Comparison of ENCODE assay signal across 8 mouse cellular contexts in genomic region chr12:79988401-79989358, GRCm38 (mm10).
DNase-seq lines count a peak whose midpoint lies in the region; ATAC-seq lines count a peak whose summit lies in the region.

No protein-coding gene starts in this region.

- H3K9ac ChIP-seq in kidney, embryonic 16.5 days (replicated peaks; ENCODE audit: low read length) = no peak overlapping the region
- no peak overlapping the region for H3K9ac ChIP-seq in forebrain, embryonic 15.5 days (replicated peaks)
- H3K9ac ChIP-seq in liver, embryonic 16.5 days (ENCODE audit: low read depth, low read length) = peak overlapping the region; percentile 39

- no peaks in the 10 kb centered on the region for H3K9me3 ChIP-seq in kidney, embryonic 16.5 days (ENCODE audit: low read length)
- H3K9me3 ChIP-seq in forebrain, embryonic 15.5 days = no peaks in the 10 kb centered on the region
- H3K9me3 ChIP-seq in liver, embryonic 16.5 days (replicated peaks; ENCODE audit: control insufficient read depth, low read length) = no peaks in the 10 kb centered on the region

- no peaks in the 10 kb centered on the region for H3K36me3 ChIP-seq in kidney, embryonic 16.5 days (ENCODE audit: insufficient read depth, low read length)
- no peaks in the 10 kb centered on the region for H3K36me3 ChIP-seq in forebrain, embryonic 15.5 days
- no peaks in the 10 kb centered on the region for H3K36me3 ChIP-seq in liver, embryonic 16.5 days (ENCODE audit: control insufficient read depth, insufficient read depth)

- no peak overlapping the region for H3K4me3 ChIP-seq in kidney, embryonic 16.5 days (ENCODE audit: low read length)
- no peak overlapping the region for H3K4me3 ChIP-seq in forebrain, embryonic 15.5 days
- no peak overlapping the region for H3K4me3 ChIP-seq in liver, embryonic 16.5 days (ENCODE audit: low read depth, low read length)

- WGBS in kidney, embryonic 16.5 days = 78% methylated on average over 11 of the region's 11 CpGs
- 67% methylated on average over 11 of the region's 11 CpGs for WGBS in forebrain, embryonic 15.5 days
- 28% methylated on average over 11 of the region's 11 CpGs for WGBS in liver, embryonic 16.5 days (ENCODE audit: insufficient replicate concordance)

- no peak for DNase-seq in kidney, adult 8-10 months
- peak; percentile 78 for DNase-seq in adrenal gland, postnatal 14 days
- DNase-seq in frontal cortex, postnatal 10 days (ENCODE audit: low spot score in 2 of 2) = no peak
- no peak for DNase-seq in layer of hippocampus, adult 18-20 months (ENCODE audit: low spot score in 2 of 2)

- peak overlapping the region; percentile 56; the same call in 1 of the 2 replicates for H3K27ac ChIP-seq in kidney, embryonic 16.5 days (ENCODE audit: low read length)
- peak overlapping the region; percentile 55 for H3K27ac ChIP-seq in forebrain, embryonic 15.5 days (replicated peaks)
- H3K27ac ChIP-seq in liver, embryonic 16.5 days (ENCODE audit: low read length) = peak overlapping the region; percentile 86

- H3K4me1 ChIP-seq in kidney, embryonic 16.5 days (ENCODE audit: insufficient read depth, low read length) = peaks cover 57% of the 10 kb centered on the region
- peaks cover 25% of the 10 kb centered on the region for H3K4me1 ChIP-seq in forebrain, embryonic 15.5 days
- peaks cover 62% of the 10 kb centered on the region for H3K4me1 ChIP-seq in liver, embryonic 16.5 days (ENCODE audit: control insufficient read depth, low read depth, low read length)

- H3K4me2 ChIP-seq in kidney, embryonic 16.5 days (replicated peaks; ENCODE audit: low read depth, low read length) = no peak overlapping the region
- no peak overlapping the region for H3K4me2 ChIP-seq in forebrain, embryonic 15.5 days (replicated peaks)
- peak overlapping the region; percentile 34 for H3K4me2 ChIP-seq in liver, embryonic 16.5 days (ENCODE audit: low read depth, low read length)

- no peak for ATAC-seq in kidney, embryonic 16.5 days (ENCODE audit: low FRiP score, low TSS enrichment)
- ATAC-seq in forebrain, embryonic 15.5 days (replicated peaks) = peak; percentile 62
- ATAC-seq in liver, embryonic 16.5 days (ENCODE audit: low read depth) = peak; percentile 88
- no peak for ATAC-seq in CD4-positive, CD25-positive, alpha-beta regulatory T cell, adult 4 months

- no peaks in the 10 kb centered on the region for H3K27me3 ChIP-seq in kidney, embryonic 16.5 days (ENCODE audit: insufficient read depth, low read length)
- no peaks in the 10 kb centered on the region for H3K27me3 ChIP-seq in forebrain, embryonic 15.5 days
- no peaks in the 10 kb centered on the region for H3K27me3 ChIP-seq in liver, embryonic 16.5 days (ENCODE audit: control insufficient read depth, insufficient read depth, low read depth, low read length)

Comparison
In these comparisons a context has a peak if more than half of its experiments do, and no peak if none do; other contexts are left out.
1. ATAC-seq: peak in forebrain, embryonic 15.5 days (single experiment) and liver, embryonic 16.5 days (single experiment); none in kidney, embryonic 16.5 days (single experiment) and CD4-positive, CD25-positive, alpha-beta regulatory T cell, adult 4 months (single experiment).
2. Peak in every context shown above with its lines, with median percentiles within 50 percentile points of each other: H3K27ac ChIP-seq.